Mouse (Mus musculus) forebrain, embryonic 10.5 days (tissue): ENCODE data around the gene Btbd35f20. TPM values are rescaled to one million over a fixed set of nuclear protein-coding genes. Genes with fewer than 3 reads are reported as not detected.
"Not testable (repeated sequence)": the region's sequence is repeated elsewhere in the genome, so short reads cannot be mapped to it uniquely, and the experiment has no call there.

Source experiments
- DNase-seq: peaks from one replicate; pipeline ENCODE4 v3.0.0-alpha.2; 2017; ENCODE audit warnings: low spot score; ENCODE audit errors: extremely low spot score
- H3K27ac ChIP-seq: fragments of 300-500 bp; sonication (generic); 2 replicates; pipeline ENCODE4 v1.5.1; 2016; ENCODE audit warnings: mild to moderate bottlenecking
- H3K27me3 ChIP-seq: fragments of 300-500 bp; sonication (generic); 2 replicates; pipeline ENCODE4 v1.6.1; 2016; ENCODE audit warnings: mild to moderate bottlenecking; ENCODE audit not compliant: poor library complexity, severe bottlenecking
- H3K36me3 ChIP-seq: fragments of 300-500 bp; sonication (generic); replicated peaks from 2 replicates; pipeline ENCODE4 v1.6.1; 2016; ENCODE audit warnings: mild to moderate bottlenecking, moderate library complexity
- H3K4me1 ChIP-seq: fragments of 300-500 bp; sonication (generic); 2 replicates; pipeline ENCODE4 v1.6.1; 2016
- H3K4me3 ChIP-seq: fragments of 300-500 bp; sonication (generic); 2 replicates; pipeline ENCODE4 v1.5.1; 2016; ENCODE audit warnings: mild to moderate bottlenecking, moderate library complexity
- H3K9me3 ChIP-seq: fragments of 300-500 bp; sonication (generic); 2 replicates; pipeline ENCODE4 v1.6.1; 2016; ENCODE audit warnings: mild to moderate bottlenecking, moderate library complexity
- WGBS: fragments of 180-500 bp; shearing (Covaris S2); methylation state at CpG from one replicate; pipeline ENCODE4 v1.1.7; 2016; 5-methylcytosine and 5-hydroxymethylcytosine counted together
- polyA plus RNA-seq: library from polyadenylated mRNA; unstranded; fragments of >200 nt; fragmentation: Nextera tagmentation; extraction: Ambion mirVana; gene quantifications from 2 replicates; pipeline ENCODE4 v1.2.1, GENCODE M21; 2016

Btbd35f20 gene
- polyA plus RNA-seq: not detected in 2 replicates

DNA sequence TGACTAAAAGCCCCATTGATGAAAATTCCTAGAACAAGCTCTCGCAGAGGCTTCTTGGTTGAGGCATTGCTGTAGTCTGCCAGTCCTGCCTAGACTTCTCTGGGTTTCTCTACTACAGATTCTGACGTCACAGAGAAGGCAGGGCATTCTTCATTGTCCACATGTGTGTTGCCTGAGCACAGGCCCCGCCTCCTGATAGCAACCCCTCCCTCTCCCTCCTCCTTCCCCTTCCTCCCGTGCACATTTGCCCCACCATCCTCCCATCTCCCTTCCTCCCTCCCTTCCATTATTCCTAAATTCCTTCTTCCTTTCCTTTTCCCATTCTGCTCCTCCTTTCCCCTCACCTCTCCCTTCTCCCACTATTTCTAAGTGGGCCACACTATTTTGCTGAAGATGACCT lies at the start of gene Btbd35f20:
Gene Btbd35f20 (minus strand): TSS at position 101 of the 400 bp plus-strand sequence.
- not testable (repeated sequence) for DNase-seq, H3K4me1 ChIP-seq, H3K4me3 ChIP-seq, H3K36me3 ChIP-seq, H3K27ac ChIP-seq, H3K9me3 ChIP-seq, H3K27me3 ChIP-seq
- WGBS: no CpG with 5 or more reads among the region's 4 CpGs

Other genes with a start within 250 kb of the Btbd35f20 start
- gene Btbd35f28, start 94.7 kb downstream of the Btbd35f20 start, polyA plus RNA-seq: not detected in 2 replicates
- gene Btbd35f17, start 79.4 kb upstream of the Btbd35f20 start, polyA plus RNA-seq: not detected in 2 replicates